ENCODE assay signal across 16 mouse cellular contexts in genomic region chr8:70795370-70795769, GRCm38 (mm10). TPM values are rescaled to one million over a fixed set of nuclear protein-coding genes. Genes with fewer than 3 reads are reported as not detected.
A peak's percentile ranks its signal among the peaks of the same experiment; 100 is the strongest.
DNase-seq lines count a peak whose midpoint lies in the region; ATAC-seq and TF ChIP-seq lines count a peak whose summit lies in the region.
"Had no signal": no experiment of that assay in that cellular context is flagged by ENCODE, and none has a peak within 500 bp of the region (broad histone marks: within the 10 kb centered on the region; RNA-seq: fewer than 3 reads in every experiment).

No protein-coding gene starts in this region.

- no peaks in the 10 kb centered on the region for H3K36me3 ChIP-seq in kidney, postnatal 0 days (ENCODE audit: insufficient read depth, low read length)
- no peaks in the 10 kb centered on the region for H3K36me3 ChIP-seq in midbrain, embryonic 13.5 days
- no peaks in the 10 kb centered on the region for H3K36me3 ChIP-seq in midbrain, embryonic 14.5 days (ENCODE audit: control insufficient read depth, insufficient read depth, low read length)
- no peaks in the 10 kb centered on the region for H3K36me3 ChIP-seq in stomach, postnatal 0 days (ENCODE audit: control insufficient read depth, insufficient read depth, low read length)
- H3K36me3 ChIP-seq: liver, embryonic 15.5 days had no signal

- ATAC-seq in cerebellum, adult (ENCODE audit: insufficient number of reproducible peaks, low FRiP score, low TSS enrichment), result no peak
- no peak for ATAC-seq in kidney, postnatal 0 days (replicated peaks; ENCODE audit: low FRiP score, low read depth)
- ATAC-seq in midbrain, embryonic 13.5 days, result no peak
- no peak for ATAC-seq in midbrain, embryonic 14.5 days (ENCODE audit: low FRiP score, low TSS enrichment)
- no peak for ATAC-seq in stomach, postnatal 0 days (ENCODE audit: low FRiP score, low TSS enrichment)
- ATAC-seq: forebrain, embryonic 14.5 days; inflammation-experienced regulatory T-cells, adult 6 months; Patski had no signal

- peak; percentile 56 for TF ChIP-seq CTCF in kidney, postnatal 0 days (IDR thresholded peaks at IDR 0.05; ENCODE audit: low read depth)
- peak; percentile 61 for TF ChIP-seq CTCF in stomach, postnatal 0 days (IDR thresholded peaks at IDR 0.05; ENCODE audit: low read depth)

- H3K4me3 ChIP-seq in kidney, postnatal 0 days (replicated peaks; ENCODE audit: low read depth, low read length), result no peak overlapping the region
- H3K4me3 ChIP-seq in midbrain, embryonic 13.5 days (replicated peaks), result no peak overlapping the region
- no peak overlapping the region for H3K4me3 ChIP-seq in midbrain, embryonic 14.5 days (replicated peaks; ENCODE audit: low read depth, low read length)
- H3K4me3 ChIP-seq in stomach, postnatal 0 days (ENCODE audit: low read depth, low read length), result no peak overlapping the region
- H3K4me3 ChIP-seq: liver, embryonic 15.5 days had no signal

- no peak for TF ChIP-seq EP300 in stomach, postnatal 0 days (optimal IDR thresholded peaks at IDR 0.05)

- H3K9me3 ChIP-seq in kidney, postnatal 0 days (replicated peaks; ENCODE audit: low read length), result no peaks in the 10 kb centered on the region
- H3K9me3 ChIP-seq in midbrain, embryonic 13.5 days, result no peaks in the 10 kb centered on the region
- no peaks in the 10 kb centered on the region for H3K9me3 ChIP-seq in midbrain, embryonic 14.5 days (ENCODE audit: control insufficient read depth, low read length)
- no peaks in the 10 kb centered on the region for H3K9me3 ChIP-seq in stomach, postnatal 0 days (ENCODE audit: control insufficient read depth, low read length)

- H3K27ac ChIP-seq in kidney, postnatal 0 days, result no peak overlapping the region
- no peak overlapping the region for H3K27ac ChIP-seq in midbrain, embryonic 13.5 days
- no peak overlapping the region for H3K27ac ChIP-seq in midbrain, embryonic 14.5 days (replicated peaks; ENCODE audit: low read depth, low read length)
- H3K27ac ChIP-seq in stomach, postnatal 0 days (replicated peaks), result no peak overlapping the region
- H3K27ac ChIP-seq: liver, embryonic 15.5 days had no signal

- peaks cover 9% of the 10 kb centered on the region; the same call in 1 of the 2 replicates for H3K27me3 ChIP-seq in kidney, postnatal 0 days (ENCODE audit: insufficient read depth, low read length)
- peaks cover 44% of the 10 kb centered on the region for H3K27me3 ChIP-seq in midbrain, embryonic 13.5 days
- peaks cover 19% of the 10 kb centered on the region for H3K27me3 ChIP-seq in midbrain, embryonic 14.5 days (ENCODE audit: control insufficient read depth, insufficient read depth, low read length)
- no peaks in the 10 kb centered on the region for H3K27me3 ChIP-seq in stomach, postnatal 0 days (ENCODE audit: control insufficient read depth, insufficient read depth, low read length)
- H3K27me3 ChIP-seq: Patski had no signal

- WGBS in kidney, postnatal 0 days, result 98% methylated on average over 2 of the region's 2 CpGs
- 94% methylated on average over 2 of the region's 2 CpGs for WGBS in midbrain, embryonic 13.5 days
- WGBS in midbrain, embryonic 14.5 days, result 90% methylated on average over 2 of the region's 2 CpGs
- WGBS in stomach, postnatal 0 days, result 91% methylated on average over 2 of the region's 2 CpGs

- H3K4me1 ChIP-seq in kidney, postnatal 0 days (replicated peaks; ENCODE audit: insufficient read depth, low read length), result peaks cover 35% of the 10 kb centered on the region
- H3K4me1 ChIP-seq in midbrain, embryonic 13.5 days (replicated peaks), result peaks cover 56% of the 10 kb centered on the region
- peaks cover 35% of the 10 kb centered on the region for H3K4me1 ChIP-seq in midbrain, embryonic 14.5 days (ENCODE audit: control insufficient read depth, insufficient read depth, low read length)
- H3K4me1 ChIP-seq in stomach, postnatal 0 days (replicated peaks; ENCODE audit: control insufficient read depth, insufficient read depth), result peaks cover 10% of the 10 kb centered on the region; the same call in 1 of the 2 replicates

- no peak overlapping the region for H3K4me2 ChIP-seq in kidney, postnatal 0 days (ENCODE audit: low read length)
- H3K4me2 ChIP-seq in midbrain, embryonic 13.5 days (replicated peaks), result 0 out of 2 replicates have a peak overlapping the region, but pooled peaks have one; percentile 80
- no peak overlapping the region for H3K4me2 ChIP-seq in midbrain, embryonic 14.5 days (ENCODE audit: low read length)
- no peak overlapping the region for H3K4me2 ChIP-seq in stomach, postnatal 0 days (replicated peaks; ENCODE audit: low read depth)

- DNase-seq in cerebellum, adult 9-10 months, result peak; percentile 48
- no peak for DNase-seq in kidney, postnatal 0 days (ENCODE audit: low spot score)
- no peak for DNase-seq in kidney, postnatal 4 days
- no peak for DNase-seq in midbrain, embryonic 14.5 days
- no peak for DNase-seq in stomach, postnatal 0 days (ENCODE audit: low spot score)
- DNase-seq in gastrocnemius, adult 8-10 months (ENCODE audit: low spot score in 2 of 2), result no peak
- DNase-seq: embryo, embryonic 11 days; kidney, postnatal 10 days; right cerebral cortex, postnatal 25 days had no signal

- H3K9ac ChIP-seq in kidney, postnatal 0 days (ENCODE audit: low read depth, low read length), result no peak overlapping the region
- no peak overlapping the region for H3K9ac ChIP-seq in midbrain, embryonic 13.5 days (replicated peaks)
- H3K9ac ChIP-seq in midbrain, embryonic 14.5 days (replicated peaks; ENCODE audit: low read length), result no peak overlapping the region
- no peak overlapping the region for H3K9ac ChIP-seq in stomach, postnatal 0 days (ENCODE audit: low read length)
- H3K9ac ChIP-seq: liver, embryonic 15.5 days had no signal

RNA-seq across cellular contexts. Expression of gene Mast3, which starts 9.5 kb away (rescaled TPM):
- 8.4 and 10.2 TPM in 2 replicates for polyA plus RNA-seq in kidney, postnatal 0 days (2015; fragmentation: Nextera tagmentation; extraction: Ambion mirVana)
- 14.6 and 18.3 TPM in 2 replicates for polyA plus RNA-seq in midbrain, embryonic 13.5 days (2015; fragmentation: Nextera tagmentation; extraction: Ambion mirVana)
- polyA plus RNA-seq in midbrain, embryonic 14.5 days (2014; fragmentation: Nextera tagmentation; extraction: Ambion mirVana), result 22.7 and 24.3 TPM in 2 replicates
- polyA plus RNA-seq in stomach, postnatal 0 days (2015; fragmentation: Nextera tagmentation; extraction: Ambion mirVana), result 5.6 and 5.7 TPM in 2 replicates
- 1 to 10 TPM; 1.7 to 4.5 (median 2.4) TPM for total RNA-seq in gastrocnemius, adult 8-10 months (2022)

RNA-seq across cellular contexts. Expression of gene Il12rb1, which starts 12.9 kb away (rescaled TPM):
- 0.09 and 0.13 TPM in 2 replicates for polyA plus RNA-seq in kidney, postnatal 0 days (2015; fragmentation: Nextera tagmentation; extraction: Ambion mirVana)
- not detected in 2 replicates for polyA plus RNA-seq in midbrain, embryonic 13.5 days (2015; fragmentation: Nextera tagmentation; extraction: Ambion mirVana)
- polyA plus RNA-seq in midbrain, embryonic 14.5 days (2014; fragmentation: Nextera tagmentation; extraction: Ambion mirVana), result 0.45 TPM in 1 of 2 replicates, not detected in the other
- polyA plus RNA-seq in stomach, postnatal 0 days (2015; fragmentation: Nextera tagmentation; extraction: Ambion mirVana), result 0.19 and 0.29 TPM in 2 replicates
- not detected for total RNA-seq in gastrocnemius, adult 8-10 months (2022)
- total RNA-seq: heart, postnatal 25 days had no signal
- polyA plus RNA-seq: forebrain, embryonic 14.5 days had no signal

RNA-seq across cellular contexts. Expression of gene Pik3r2, which starts 18.9 kb away (rescaled TPM):
- polyA plus RNA-seq in kidney, postnatal 0 days (2015; fragmentation: Nextera tagmentation; extraction: Ambion mirVana), result 43.8 and 47.2 TPM in 2 replicates
- polyA plus RNA-seq in midbrain, embryonic 13.5 days (2015; fragmentation: Nextera tagmentation; extraction: Ambion mirVana), result 78.9 and 87.2 TPM in 2 replicates
- 79.2 and 84.7 TPM in 2 replicates for polyA plus RNA-seq in midbrain, embryonic 14.5 days (2014; fragmentation: Nextera tagmentation; extraction: Ambion mirVana)
- 36.8 and 39.0 TPM in 2 replicates for polyA plus RNA-seq in stomach, postnatal 0 days (2015; fragmentation: Nextera tagmentation; extraction: Ambion mirVana)
- total RNA-seq in gastrocnemius, adult 8-10 months (2022), result 10 to 100 TPM; 14.5 to 17.4 (median 16.0) TPM

RNA-seq across cellular contexts. Expression of gene Mpv17l2, which starts 34.6 kb away (rescaled TPM):
- 78.2 and 80.3 TPM in 2 replicates for polyA plus RNA-seq in kidney, postnatal 0 days (2015; fragmentation: Nextera tagmentation; extraction: Ambion mirVana)
- 36.2 and 38.4 TPM in 2 replicates for polyA plus RNA-seq in midbrain, embryonic 13.5 days (2015; fragmentation: Nextera tagmentation; extraction: Ambion mirVana)
- polyA plus RNA-seq in midbrain, embryonic 14.5 days (2014; fragmentation: Nextera tagmentation; extraction: Ambion mirVana), result 37.1 and 39.0 TPM in 2 replicates
- 77.3 and 80.1 TPM in 2 replicates for polyA plus RNA-seq in stomach, postnatal 0 days (2015; fragmentation: Nextera tagmentation; extraction: Ambion mirVana)
- total RNA-seq in gastrocnemius, adult 8-10 months (2022), result 10 to 100 TPM; 19.7 to 24.6 (median 22.2) TPM

RNA-seq across cellular contexts. Expression of gene Rab3a, which starts 40.9 kb away (rescaled TPM):
- polyA plus RNA-seq in kidney, postnatal 0 days (2015; fragmentation: Nextera tagmentation; extraction: Ambion mirVana), result 20.5 and 21.8 TPM in 2 replicates
- 261 and 275 TPM in 2 replicates for polyA plus RNA-seq in midbrain, embryonic 13.5 days (2015; fragmentation: Nextera tagmentation; extraction: Ambion mirVana)
- polyA plus RNA-seq in midbrain, embryonic 14.5 days (2014; fragmentation: Nextera tagmentation; extraction: Ambion mirVana), result 407 and 464 TPM in 2 replicates
- 18.9 and 19.0 TPM in 2 replicates for polyA plus RNA-seq in stomach, postnatal 0 days (2015; fragmentation: Nextera tagmentation; extraction: Ambion mirVana)
- 10 to 100 TPM; 28.5 to 34.0 (median 32.3) TPM for total RNA-seq in gastrocnemius, adult 8-10 months (2022)
